Mouse (Mus musculus) G1E-ER4 (cell line): ENCODE data around the gene Sgca. TPM values are rescaled to one million over a fixed set of nuclear protein-coding genes. Genes with fewer than 3 reads are reported as not detected.

Experiments used
- GATA1 ChIP-seq: IDR thresholded peaks from one replicate; pipeline ENCODE4 v1.8.0; 2012; ENCODE audit warnings: low read length, inconsistent platforms
- polyA plus RNA-seq: library from polyadenylated mRNA; stranded (reverse); fragments of >175 nt; gene quantifications from 2 replicates; pipeline ENCODE4 v1.2.3, GENCODE M21; 2012

Gene Sgca
- polyA plus RNA-seq, 1 experiment: not detected

GRCm38 (mm10) chr11:94941776-94942175, 34.4 kb downstream of the Sgca start:
- no peak for TF ChIP-seq GATA1

- TF ChIP-seq GATA1: no peak
Observed at GRCm38 (mm10) chr11:94941121-94941520, 35.0 kb downstream of the Sgca start.

DNA sequence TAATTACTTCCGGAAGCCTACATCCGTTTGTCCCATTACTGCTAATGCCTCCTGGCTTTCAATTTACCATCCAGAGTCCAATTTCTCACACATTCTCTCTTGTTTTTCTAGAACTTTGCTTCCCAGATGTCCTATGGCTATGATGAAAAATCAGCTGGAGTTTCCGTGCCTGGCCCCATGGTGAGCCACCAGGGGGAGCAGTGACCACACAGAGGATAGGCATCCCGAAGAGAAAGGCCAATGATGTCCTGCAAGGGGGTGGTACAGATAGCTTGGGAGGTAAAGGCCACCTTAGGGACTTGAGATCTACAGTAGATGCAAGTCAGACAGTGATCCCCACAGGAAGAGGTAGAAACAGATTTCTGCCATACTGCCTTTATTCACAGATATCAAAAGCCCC, 36.8 kb downstream of the Sgca start:
- TF ChIP-seq GATA1: no peak

DNA sequence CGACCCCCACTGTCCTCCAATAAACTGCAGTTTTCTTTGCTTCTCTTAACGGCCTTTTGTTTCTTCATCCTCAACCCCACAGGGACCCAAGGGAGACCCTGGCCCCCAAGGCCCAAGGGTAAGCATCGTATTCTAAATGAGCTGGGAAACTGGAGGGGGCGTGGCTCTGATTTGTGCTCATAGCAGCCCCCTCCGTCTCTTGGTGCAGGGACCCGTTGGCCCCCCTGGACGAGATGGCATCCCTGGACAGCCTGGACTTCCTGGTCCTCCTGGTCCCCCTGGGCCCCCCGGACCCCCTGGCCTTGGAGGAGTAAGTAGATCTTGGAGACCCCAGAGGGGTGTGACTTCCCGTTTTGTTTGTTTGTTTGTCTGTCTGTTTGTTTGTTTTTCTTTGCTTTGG, 37.8 kb downstream of the Sgca start:
- TF ChIP-seq GATA1: no peak

DNA sequence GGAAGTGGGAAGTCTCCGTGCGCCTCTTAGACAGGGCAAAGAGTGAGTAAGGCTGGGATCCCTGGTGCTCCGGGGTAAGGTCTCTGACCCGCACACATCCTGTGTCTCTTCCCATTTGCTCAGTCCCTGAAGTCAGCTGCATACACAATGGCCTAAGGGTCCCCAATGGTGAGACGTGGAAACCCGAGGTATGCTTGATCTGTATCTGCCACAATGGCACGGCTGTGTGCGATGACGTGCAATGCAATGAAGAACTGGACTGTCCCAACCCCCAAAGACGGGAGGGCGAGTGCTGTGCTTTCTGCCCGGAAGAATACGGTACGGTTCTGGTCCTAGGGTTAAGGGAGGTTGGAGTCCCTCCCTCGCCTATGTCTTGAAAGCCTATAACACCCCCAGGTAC, 38.3 kb downstream of the Sgca start:
- no peak for TF ChIP-seq GATA1

GRCm38 (mm10) chr11:94937335-94937781, 38.8 kb downstream of the Sgca start:
- no peak for TF ChIP-seq GATA1

DNA sequence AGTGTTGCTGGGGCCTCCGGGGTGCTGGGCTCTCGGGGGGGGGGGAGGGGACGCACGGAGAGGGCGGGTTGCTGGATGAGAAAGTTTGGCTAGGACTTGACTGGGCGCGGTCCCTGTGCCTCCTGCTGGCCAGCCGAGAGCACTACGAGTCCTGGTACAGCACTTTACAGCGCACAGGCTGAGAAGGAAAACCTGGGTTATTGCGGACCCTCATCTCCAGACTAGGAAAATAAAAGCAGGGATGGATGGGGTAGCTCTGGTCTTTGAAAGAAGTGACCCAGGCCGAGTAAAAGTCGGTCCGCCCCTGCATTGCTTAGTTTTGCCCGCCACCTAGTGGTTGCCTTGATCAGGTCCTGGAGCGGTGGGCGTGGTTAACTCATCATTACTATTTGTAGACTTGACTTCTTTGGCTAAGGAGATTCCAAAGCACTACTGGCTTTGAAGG, 39.3 kb downstream of the Sgca start:
- TF ChIP-seq GATA1: no peak

DNA sequence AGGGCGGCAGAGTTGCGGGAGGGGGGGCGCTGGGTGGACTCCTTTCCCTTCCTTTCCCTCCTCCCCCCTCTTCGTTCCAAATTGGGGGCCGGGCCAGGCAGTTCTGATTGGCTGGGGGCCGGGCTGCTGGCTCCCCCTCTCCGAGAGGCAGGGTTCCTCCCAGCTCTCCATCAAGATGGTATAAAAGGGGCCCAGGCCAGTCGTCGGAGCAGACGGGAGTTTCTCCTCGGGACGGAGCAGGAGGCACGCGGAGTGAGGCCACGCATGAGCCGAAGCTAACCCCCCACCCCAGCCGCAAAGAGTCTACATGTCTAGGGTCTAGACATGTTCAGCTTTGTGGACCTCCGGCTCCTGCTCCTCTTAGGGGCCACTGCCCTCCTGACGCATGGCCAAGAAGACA, 40.1 kb downstream of the Sgca start, which contains the start of gene Col1a1:
Gene Col1a1 (plus strand): TSS at position 180 of the 400 bp plus-strand sequence.
- TF ChIP-seq GATA1: no peak

- TF ChIP-seq GATA1: no peak
Observed at GRCm38 (mm10) chr11:94934526-94934925, 41.6 kb downstream of the Sgca start.

DNA sequence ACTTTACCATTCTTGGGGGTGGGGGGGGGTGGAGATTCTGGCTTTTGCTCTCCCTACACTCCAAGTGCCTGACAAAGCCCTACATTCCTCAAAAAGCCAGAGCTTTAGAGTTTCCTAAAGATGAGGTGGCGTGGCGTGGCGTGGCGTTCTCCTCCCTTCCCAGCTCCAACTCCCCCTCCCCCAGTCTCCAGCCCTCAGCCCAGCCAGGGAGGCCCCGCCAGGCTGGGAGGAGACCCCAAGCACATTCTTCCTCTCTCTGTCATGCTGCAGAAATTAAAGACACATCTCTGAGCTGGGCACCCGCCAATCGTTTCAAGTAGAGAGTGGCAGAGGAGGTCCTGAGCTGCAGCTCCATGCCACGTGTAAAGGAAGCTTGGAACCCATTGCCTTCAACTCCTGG, 42.5 kb downstream of the Sgca start:
- TF ChIP-seq GATA1: no peak

DNA sequence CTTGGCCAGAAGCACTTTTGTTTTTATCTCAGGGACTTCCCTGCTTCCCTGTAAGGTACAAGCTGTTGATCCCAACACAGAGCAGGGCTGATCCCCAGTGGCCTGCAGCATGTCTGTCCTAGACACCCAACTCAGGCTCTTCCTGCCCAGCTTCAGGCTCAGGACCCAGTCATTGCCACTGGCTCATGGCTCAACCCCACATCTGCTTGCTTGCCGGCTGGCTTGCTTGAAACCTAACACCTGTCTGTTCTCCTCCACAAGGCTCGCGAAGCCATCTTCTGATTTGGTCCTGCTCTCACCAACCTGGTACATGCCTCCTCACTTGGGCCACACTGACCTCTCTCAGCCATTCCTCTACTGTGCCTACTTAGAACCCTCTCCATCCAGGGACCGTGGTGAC, 46.0 kb downstream of the Sgca start:
- TF ChIP-seq GATA1: no peak

- TF ChIP-seq GATA1: no peak
Observed at GRCm38 (mm10) chr11:94929599-94929998, 46.5 kb downstream of the Sgca start.

- TF ChIP-seq GATA1: no peak
Observed at GRCm38 (mm10) chr11:94928820-94929219, 47.3 kb downstream of the Sgca start.

DNA sequence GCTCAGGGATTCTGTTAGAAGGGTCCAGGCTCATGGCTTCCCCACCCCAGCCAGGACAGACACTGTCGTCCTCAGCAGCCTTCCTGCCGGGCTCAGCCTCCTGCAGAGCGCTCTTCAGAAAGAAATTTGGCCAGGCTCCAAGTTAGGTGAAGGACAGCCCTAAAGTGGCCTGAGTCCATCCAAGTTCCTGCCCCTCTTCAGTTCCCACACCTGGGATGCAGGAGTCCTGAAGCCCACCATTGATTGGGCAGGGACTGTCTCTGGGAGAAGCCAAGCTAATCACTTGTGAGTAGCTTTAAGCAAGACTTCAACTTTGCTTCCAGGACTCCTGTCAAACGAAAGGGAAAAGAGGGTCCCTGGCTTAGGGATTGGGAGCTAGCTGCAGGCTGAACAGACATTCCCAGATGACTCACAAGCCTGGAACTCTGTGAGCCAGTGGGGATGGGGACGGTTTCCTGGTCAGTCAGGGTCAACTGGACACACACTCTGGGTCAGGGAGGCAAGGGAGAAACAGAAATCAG, 48.3 kb downstream of the Sgca start:
- TF ChIP-seq GATA1: no peak

- no peak for TF ChIP-seq GATA1
Observed at GRCm38 (mm10) chr11:94926431-94926830, 49.7 kb downstream of the Sgca start.

DNA sequence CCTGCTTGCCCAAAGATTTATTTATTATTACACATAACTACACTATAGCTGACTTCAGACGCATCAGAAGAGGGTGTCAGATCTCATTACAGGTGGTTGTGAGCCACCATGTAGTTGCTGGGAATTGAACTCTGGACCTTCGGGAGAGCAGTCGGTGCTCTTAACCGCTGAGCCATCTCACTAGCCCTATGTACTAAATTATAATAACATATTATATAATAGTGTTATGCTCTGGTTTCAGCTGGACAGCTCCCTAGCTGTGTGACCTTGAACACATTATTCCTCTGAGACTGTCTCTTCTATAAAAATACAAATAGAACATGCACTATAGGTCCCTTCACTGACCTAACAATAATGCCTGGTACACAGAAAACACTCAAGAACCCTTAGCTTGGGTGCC, 51.1 kb downstream of the Sgca start:
- TF ChIP-seq GATA1: no peak

DNA sequence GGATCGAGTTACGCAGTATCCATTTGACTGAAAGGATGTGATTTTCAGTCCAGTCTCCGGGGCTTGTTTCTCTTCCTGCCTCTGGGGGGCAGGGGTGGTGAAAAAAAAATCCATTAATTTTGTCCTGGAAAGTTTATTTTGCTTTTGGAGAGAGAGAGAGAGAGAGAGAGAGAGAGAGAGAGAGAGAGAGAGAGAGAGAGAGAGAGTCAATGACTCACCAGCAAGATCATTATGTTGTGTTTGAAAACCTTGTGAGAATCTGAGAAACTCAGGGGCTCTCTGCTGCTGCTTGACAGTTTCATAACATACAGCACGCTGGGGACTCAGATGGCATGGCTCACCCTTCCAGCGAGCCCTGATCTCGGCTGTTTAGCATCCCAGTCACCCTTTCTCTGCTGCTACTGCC, 55.1 kb downstream of the Sgca start:
- no peak for TF ChIP-seq GATA1

GRCm38 (mm10) chr11:94917717-94918116, 58.4 kb downstream of the Sgca start:
- no peak for TF ChIP-seq GATA1
